Mouse (Mus musculus): ENCODE measurements around the gene Wars2.

The Wars2 gene

DNA sequence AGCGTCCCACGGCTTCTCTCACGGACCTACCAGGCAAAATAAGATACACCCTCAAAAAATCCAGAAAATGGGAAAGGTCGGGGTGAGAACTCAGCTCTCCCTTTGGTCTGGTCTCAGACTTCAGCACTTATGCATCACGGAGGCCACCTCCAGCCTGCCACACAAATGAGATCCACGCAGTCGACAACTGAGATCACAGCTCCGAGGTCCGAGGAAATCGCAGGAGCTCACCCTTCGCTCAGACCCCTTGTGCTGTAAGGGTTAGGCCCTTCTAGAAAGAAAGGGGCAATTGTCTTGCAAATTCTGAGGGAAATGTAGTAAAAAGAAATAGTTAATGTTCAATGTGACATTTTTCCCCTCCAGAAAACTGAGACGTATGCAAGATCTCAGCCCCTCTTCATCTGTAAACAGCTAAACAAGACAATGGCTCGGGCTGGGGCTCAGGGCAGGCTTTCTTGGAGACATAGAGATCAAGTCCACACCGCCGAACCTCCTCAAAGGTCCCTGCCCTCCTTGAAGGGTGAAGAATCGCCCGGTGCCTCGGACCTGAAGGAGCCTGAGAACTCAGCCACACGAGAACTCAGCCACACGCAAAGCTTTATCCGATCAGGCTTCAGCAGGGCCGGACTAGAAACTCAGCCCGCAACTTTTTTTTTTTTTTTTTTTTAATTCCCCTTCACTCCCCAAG lies 94.4 kb downstream of the Wars2 start:
- DNase-seq (ENCODE audit: low read depth, low spot score), result no peak
- peaks cover 1% of the 10 kb centered on the region for H3K27me3 ChIP-seq (ENCODE audit: control insufficient read depth, insufficient read depth, low read length, poor library complexity, severe bottlenecking)
- H3K36me3 ChIP-seq (ENCODE audit: control insufficient read depth, insufficient read depth, low read length, poor library complexity, severe bottlenecking), result no peaks in the 10 kb centered on the region

DNA sequence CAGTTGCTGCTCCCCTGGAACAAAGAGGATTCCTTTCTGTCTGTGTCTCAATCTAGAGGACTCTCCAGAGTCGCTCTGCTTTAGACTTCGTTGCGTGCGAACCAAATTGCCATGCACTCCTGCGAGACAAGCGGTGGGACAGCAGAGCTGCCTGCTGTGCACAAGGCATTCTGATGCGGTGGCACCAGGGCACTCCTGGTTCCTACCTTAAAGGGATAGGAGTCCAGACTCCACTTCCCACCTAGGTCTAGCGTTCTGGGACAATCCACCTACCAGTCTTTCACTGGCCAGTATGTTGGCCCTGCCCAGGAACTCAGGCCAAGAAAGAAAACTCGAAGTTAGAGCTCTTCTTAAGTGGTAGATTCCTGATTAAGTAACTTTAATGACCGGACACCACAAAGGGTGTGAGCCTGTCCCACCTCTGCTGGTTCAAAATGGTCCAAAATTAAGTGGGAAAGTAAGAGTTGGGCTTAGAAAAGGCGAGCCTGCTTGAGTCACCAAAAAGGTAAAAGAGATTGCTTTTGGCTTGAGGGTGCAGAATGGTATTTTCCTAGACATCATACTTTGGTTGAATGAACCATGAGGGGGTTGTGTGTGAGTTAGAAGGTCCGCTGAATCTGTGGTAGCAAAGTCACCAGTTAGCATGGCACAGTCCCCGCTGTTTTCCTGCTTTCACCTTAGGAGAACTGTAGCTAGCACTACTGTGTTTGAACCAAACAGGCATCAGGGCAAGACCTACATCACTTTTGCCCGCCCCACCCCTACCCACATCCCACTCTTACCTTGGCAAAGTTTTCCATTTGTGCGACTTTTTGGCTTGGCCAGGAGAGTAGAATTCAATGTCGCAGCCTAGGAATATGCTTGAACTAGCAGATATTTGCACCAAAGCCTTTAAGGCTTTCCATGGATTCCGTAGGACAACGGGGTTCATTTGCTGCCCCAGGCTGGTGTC lies 95.2 kb downstream of the Wars2 start:
- no peak for DNase-seq (ENCODE audit: low read depth, low spot score)
- Histone ChIP-seq H3K27me3 (ENCODE audit: control insufficient read depth, insufficient read depth, low read length, poor library complexity, severe bottlenecking) (peaks cover 1% of the 10 kb centered on the region), H3K36me3 (ENCODE audit: control insufficient read depth, insufficient read depth, low read length, poor library complexity, severe bottlenecking) (no peaks in the 10 kb centered on the region)

DNA sequence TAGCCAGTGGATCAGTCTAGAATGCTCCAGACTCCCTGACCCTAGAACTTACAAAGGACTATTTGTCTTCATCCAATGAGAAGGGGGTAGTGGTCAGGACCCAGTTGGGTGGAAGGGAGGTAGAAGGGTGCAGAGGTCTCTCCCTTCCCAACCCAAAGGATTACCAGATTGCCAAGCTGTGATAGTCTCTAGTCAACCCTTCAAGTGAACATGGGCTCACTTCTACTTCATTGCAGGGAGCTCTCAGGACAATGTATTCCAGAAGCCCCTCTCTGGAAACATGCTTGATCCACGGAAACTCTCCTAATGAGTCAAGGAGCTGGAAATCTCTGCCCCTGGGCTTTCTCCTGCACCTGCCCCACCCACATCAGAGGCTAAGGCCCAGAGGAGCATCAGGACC lies 97.8 kb downstream of the Wars2 start:
- Histone ChIP-seq H3K36me3 (ENCODE audit: control insufficient read depth, insufficient read depth, low read length, poor library complexity, severe bottlenecking) (no peaks in the 10 kb centered on the region), H3K27me3 (ENCODE audit: control insufficient read depth, insufficient read depth, low read length, poor library complexity, severe bottlenecking) (peaks cover 5% of the 10 kb centered on the region)
- DNase-seq (ENCODE audit: low read depth, low spot score), result no peak

DNA sequence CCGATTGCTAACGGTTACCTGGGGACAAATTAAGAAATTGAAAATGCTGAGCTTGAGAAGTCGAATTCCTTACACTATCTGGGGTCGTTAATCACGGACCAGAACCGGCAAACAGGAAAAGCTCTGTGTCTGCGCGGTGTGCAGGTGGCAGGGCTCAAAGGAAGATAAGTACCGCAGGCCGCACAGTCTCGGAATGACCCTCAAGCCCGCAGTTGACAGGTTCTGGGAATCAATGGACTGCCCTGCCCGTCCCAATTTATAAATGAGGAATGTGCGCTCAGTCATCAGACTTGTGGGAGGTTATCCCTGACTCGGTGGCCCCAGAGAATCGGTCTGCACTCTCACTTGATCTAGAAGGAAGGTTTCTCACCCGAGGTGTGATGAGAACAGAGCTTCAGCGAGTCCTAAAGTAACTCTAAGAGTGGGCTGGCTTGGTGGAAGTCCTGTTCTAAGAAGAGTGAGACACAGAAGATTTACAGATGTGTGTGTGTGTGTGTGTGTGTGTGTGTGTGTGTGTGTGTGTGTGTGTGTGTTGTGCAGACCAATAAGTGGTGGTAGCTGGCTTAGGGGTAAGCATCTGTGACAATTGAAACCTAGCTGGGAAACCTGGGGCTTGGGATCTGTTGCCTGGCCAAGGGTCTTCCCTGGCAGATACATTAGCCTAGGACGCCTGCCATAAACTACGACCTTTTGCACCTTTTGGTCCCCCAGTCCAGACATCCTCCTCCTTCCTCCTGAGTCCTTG lies 98.6 kb downstream of the Wars2 start:
- peaks cover 5% of the 10 kb centered on the region for H3K27me3 ChIP-seq (ENCODE audit: control insufficient read depth, insufficient read depth, low read length, poor library complexity, severe bottlenecking)
- no peak for DNase-seq (ENCODE audit: low read depth, low spot score)
- no peaks in the 10 kb centered on the region for H3K36me3 ChIP-seq (ENCODE audit: control insufficient read depth, insufficient read depth, low read length, poor library complexity, severe bottlenecking)

DNA sequence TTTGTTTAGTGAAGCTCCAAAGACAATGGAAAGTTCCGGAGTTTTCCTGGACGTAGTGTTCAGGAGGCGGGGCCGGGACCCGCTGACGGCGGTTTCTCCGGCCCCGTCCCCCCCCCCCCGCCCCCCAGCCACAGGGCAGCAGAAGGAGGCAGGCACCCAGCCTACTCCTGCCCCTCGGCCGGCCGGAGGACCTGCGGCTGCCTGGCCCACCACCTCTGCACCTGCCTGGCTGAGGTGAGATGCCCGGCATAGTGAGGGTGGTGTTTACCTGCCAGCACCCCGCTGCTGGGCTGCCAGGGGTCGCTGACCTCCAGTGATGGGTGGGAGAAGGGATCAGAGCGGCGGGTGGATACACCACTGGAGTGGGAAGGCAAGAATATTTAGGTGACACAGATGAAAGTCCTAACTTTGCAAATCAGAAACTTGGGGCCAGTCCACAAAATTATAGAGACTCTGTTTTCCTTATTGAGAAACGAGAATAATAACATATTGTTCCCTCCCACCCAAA lies 99.4 kb downstream of the Wars2 start, which contains the start of gene Tbx15:
Gene Tbx15 (plus strand): TSS at position 169 of the 508 bp plus-strand sequence.
- H3K36me3 ChIP-seq (ENCODE audit: control insufficient read depth, insufficient read depth, low read length, poor library complexity, severe bottlenecking), result no peaks in the 10 kb centered on the region
- H3K27me3 ChIP-seq (ENCODE audit: control insufficient read depth, insufficient read depth, low read length, poor library complexity, severe bottlenecking), result peaks cover 5% of the 10 kb centered on the region
- no peak for DNase-seq (ENCODE audit: low read depth, low spot score)

DNA sequence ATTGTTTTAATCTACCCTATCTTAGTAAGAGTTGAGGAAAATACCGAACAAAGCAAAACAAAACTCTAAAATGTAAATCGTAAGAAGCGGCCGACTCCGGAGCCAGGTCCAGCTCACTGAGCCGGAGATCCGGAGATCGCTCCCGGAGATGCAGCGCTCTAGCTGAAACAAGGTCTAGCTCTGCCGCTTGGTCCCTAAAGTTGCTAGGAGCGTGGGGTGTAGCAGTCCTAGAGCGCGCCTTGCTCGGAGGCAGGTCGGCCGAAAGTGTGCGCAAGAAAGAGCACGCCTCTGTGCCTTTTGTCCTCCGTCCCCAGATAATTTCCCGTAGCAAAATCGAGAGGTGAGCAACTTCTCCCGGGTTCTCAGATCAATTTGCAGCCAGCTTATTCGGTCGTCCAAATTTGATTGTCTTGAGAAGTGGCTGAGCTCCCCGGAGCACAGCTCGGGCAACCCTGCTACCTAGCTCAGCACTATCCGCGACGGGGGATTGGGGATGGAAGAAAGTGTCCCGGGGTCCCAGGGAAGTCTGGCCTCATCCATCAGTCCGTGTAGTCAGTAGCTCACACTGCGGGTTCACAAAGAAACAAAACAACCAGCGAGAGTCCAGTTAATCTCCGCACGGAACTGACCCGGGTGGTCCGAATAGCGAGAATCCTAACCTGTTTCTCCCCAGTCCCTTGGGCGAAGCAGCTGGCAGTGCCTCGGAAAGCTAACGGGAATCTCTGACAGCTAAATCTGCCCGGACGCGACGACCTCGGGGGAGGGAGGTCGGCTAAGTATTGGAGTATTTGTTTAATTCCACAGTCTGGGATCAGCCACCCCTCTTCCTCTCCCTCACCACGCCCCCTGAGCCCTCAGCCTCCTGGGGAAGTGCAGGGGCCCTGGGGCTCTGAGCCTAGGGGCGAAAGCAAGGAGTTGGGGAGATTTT lies 100.2 kb downstream of the Wars2 start:
- Histone ChIP-seq H3K36me3 (ENCODE audit: control insufficient read depth, insufficient read depth, low read length, poor library complexity, severe bottlenecking) (no peaks in the 10 kb centered on the region), H3K27me3 (ENCODE audit: control insufficient read depth, insufficient read depth, low read length, poor library complexity, severe bottlenecking) (peaks cover 5% of the 10 kb centered on the region)
- DNase-seq (ENCODE audit: low read depth, low spot score), result peak; percentile 27

DNA sequence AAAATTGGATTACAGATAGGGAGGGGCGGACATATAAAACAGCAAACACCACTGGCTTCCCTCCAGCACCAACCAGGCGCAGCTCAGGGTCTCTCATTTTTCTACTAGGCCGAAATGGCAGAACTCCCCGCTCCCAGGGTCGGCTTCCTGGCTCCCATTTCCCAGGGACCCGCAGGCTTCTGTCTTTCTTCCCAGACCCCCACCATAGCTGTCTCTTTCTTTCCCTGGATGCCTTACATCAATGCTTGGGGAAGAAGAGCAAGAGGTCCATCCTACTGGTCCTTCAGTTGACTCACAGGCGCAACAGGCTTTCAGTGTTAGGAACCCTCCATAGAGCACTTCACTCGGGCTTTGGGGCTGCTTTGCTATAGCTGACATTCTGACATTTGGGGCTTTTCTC lies 101.6 kb downstream of the Wars2 start:
- Histone ChIP-seq H3K27me3 (ENCODE audit: control insufficient read depth, insufficient read depth, low read length, poor library complexity, severe bottlenecking) (peaks cover 5% of the 10 kb centered on the region), H3K36me3 (ENCODE audit: control insufficient read depth, insufficient read depth, low read length, poor library complexity, severe bottlenecking) (no peaks in the 10 kb centered on the region)
- no peak for DNase-seq (ENCODE audit: low read depth, low spot score)

DNA sequence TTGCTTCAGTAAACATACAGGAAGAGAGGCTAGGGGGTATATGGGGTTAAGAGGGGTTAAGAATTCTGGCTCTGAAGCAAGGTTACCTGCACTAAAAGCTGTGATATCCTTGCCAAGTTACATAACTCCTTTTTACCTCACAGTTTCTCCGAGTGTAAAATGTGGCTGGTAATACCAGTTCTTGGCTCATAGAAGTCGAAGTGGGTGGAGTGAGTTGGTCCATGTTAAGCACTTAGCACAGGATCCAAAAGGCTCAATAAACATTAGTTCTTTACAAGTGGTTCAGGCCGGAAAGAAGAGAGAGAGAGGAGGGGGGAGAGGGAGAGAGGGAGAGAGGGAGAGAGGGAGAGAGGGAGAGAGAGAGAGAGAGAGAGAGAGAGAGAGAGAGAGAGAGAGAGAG lies 104.5 kb downstream of the Wars2 start:
- DNase-seq (ENCODE audit: low read depth, low spot score), result no peak
- H3K36me3 ChIP-seq (ENCODE audit: control insufficient read depth, insufficient read depth, low read length, poor library complexity, severe bottlenecking), result no peaks in the 10 kb centered on the region
- peaks cover 3% of the 10 kb centered on the region; the same call in 1 of the 2 replicates for H3K27me3 ChIP-seq (ENCODE audit: control insufficient read depth, insufficient read depth, low read length, poor library complexity, severe bottlenecking)

DNA sequence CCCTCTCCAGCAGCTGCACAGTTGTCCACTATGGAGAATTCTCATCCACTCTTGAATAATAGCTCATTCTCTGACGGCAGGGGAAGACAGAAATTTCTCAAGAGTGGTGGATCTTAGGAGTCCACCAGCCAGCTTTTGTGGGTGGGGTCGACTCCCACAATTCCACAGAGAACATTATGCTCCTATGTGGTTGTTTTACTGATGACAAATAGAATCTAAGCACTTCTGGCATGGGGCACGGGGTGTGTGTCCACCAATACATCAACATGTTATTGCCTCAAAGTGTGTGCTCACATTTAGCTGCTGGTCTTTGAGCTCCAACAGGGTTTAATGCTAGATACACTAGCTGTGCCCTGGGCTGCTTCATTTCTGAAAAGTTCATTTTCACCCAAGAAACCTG lies 105.8 kb downstream of the Wars2 start:
- H3K36me3 ChIP-seq (ENCODE audit: control insufficient read depth, insufficient read depth, low read length, poor library complexity, severe bottlenecking), result no peaks in the 10 kb centered on the region
- DNase-seq (ENCODE audit: low read depth, low spot score), result no peak
- H3K27me3 ChIP-seq (ENCODE audit: control insufficient read depth, insufficient read depth, low read length, poor library complexity, severe bottlenecking), result peaks cover 6% of the 10 kb centered on the region; the same call in 1 of the 2 replicates

DNA sequence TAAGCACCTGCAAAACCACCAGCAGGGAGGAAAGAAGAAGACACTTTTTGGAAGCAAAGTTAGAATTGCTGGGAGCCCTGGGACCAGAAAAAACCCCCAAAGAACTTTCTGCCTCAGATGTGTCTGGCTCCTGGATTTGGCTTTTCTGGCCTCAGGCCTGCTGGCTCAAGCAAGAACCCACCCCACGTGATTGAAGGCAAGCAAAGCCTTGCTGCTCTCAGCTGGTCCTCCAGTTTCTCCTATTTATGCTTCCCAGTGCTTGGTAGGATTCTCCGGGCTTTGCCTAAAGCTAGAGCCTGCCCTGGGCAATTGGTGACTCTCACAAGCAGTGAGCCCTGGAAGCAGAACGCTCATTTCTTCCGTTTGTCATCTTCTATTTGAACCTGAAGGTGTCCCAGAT lies 106.7 kb downstream of the Wars2 start:
- no peak for DNase-seq (ENCODE audit: low read depth, low spot score)
- Histone ChIP-seq H3K36me3 (ENCODE audit: control insufficient read depth, insufficient read depth, low read length, poor library complexity, severe bottlenecking) (no peaks in the 10 kb centered on the region), H3K27me3 (ENCODE audit: control insufficient read depth, insufficient read depth, low read length, poor library complexity, severe bottlenecking) (0 out of 2 replicates have a peak, but pooled peaks cover 3% of the 10 kb centered on the region)

DNA sequence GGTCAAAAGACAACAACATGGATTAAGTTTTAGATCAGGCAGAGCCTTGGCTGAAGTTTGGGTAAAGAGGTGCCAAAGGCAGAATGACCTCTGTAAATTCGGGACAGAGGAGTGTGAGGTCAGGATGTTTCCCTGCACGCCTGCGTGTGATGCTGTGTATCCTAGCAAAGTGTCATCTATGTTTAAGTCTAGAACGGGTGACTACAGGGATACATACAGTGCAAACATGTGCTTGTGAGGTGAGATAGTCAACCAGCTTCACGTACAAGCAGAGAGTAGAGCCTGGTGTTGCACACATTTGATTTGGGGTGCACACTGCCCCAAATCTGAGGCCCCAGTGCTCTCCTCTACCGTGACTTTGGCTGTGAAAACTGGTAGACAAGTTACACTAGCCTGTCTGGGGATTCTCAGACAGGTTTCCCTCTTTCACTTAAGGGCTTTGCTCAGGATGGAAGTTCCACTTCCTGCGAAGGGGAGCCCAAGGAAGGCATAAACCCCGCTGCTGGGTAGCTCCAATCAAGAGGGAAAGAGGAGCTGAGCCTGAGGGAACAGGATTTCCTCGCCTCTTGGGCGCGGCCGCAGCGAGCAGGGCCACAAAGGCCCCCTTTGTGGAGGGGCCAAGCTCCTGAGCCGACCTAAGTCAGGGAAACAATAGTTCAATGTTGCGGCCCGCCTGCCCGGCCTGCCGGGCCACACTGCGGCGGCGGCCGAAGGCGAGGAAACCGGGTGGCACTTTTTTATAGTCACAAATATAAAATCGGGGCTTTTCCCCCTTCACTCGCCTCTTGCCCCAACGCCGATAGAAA lies 107.3 kb downstream of the Wars2 start:
- H3K27me3 ChIP-seq (ENCODE audit: control insufficient read depth, insufficient read depth, low read length, poor library complexity, severe bottlenecking), result 0 out of 2 replicates have a peak, but pooled peaks cover 3% of the 10 kb centered on the region
- H3K36me3 ChIP-seq (ENCODE audit: control insufficient read depth, insufficient read depth, low read length, poor library complexity, severe bottlenecking), result no peaks in the 10 kb centered on the region
- DNase-seq (ENCODE audit: low read depth, low spot score), result no peak

DNA sequence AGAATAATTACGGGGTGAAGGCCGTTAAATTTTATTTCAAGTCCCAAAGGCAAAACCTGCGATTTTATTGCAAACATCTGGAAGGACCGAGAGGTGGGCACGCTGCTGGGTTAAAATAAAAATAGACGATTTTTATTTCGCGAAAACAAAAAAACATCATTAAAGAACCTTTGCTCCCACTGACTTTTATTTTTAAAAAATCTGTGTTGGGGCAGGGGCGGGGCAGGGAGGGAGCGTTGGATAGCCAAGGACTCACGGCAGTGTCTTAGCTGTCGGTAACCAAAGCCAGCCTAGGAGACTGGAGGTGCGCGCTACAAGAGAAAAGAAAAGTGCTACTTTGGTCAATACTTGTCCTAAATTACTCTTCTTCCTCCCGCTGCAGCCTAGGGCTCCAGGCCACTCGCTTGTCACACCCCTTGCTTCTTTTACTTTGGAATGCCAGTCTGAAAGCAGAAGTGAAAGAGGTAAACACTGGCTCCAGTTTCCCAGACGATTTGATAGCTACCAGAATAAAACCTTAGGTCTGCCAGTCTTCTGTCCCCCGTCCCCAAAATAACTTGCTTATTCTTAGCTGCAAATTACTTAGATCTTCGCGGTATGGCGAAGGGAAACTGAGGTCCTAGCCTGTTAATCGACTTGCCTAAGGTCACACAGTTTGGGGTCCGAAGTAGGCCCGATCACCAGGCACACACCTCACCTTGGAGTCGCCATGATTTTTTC lies 108.1 kb downstream of the Wars2 start:
- DNase-seq (ENCODE audit: low read depth, low spot score), result no peak
- H3K36me3 ChIP-seq (ENCODE audit: control insufficient read depth, insufficient read depth, low read length, poor library complexity, severe bottlenecking), result no peaks in the 10 kb centered on the region
- peaks cover 3% of the 10 kb centered on the region; the same call in 1 of the 2 replicates for H3K27me3 ChIP-seq (ENCODE audit: control insufficient read depth, insufficient read depth, low read length, poor library complexity, severe bottlenecking)

DNA sequence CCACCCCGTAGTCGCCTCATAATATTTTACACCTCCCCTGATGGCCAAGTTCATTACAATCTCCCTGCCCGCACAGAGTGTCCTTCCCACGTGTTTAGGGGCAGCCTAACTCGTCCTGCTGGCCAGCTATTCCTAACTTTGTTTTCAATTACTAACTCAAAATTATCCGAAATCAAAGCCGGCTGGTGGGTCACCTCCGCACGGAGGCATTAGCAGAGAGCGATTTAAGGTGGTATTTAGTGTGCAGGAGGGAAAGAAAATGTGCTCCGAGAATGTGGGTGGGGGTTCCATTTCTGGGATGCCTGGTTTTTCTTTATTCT lies 108.6 kb downstream of the Wars2 start:
- Histone ChIP-seq H3K27me3 (ENCODE audit: control insufficient read depth, insufficient read depth, low read length, poor library complexity, severe bottlenecking) (peaks cover 5% of the 10 kb centered on the region; the same call in 1 of the 2 replicates), H3K36me3 (ENCODE audit: control insufficient read depth, insufficient read depth, low read length, poor library complexity, severe bottlenecking) (no peaks in the 10 kb centered on the region)
- no peak for DNase-seq (ENCODE audit: low read depth, low spot score)
